Mouse (Mus musculus): ENCODE data around the gene Rdh12. TPM values are rescaled to one million over a fixed set of nuclear protein-coding genes. Genes with fewer than 3 reads are reported as not detected.

Gene Rdh12
- polyA plus RNA-seq, 1 experiment from 2014 or later, result 1.5 TPM

Other genes starting within 250 kb of the Rdh12 start
- gene Tmem229b, start 201.3 kb upstream of the Rdh12 start, polyA plus RNA-seq (2014; fragmentation: Nextera tagmentation; extraction: Ambion mirVana), result 7.5 and 8.8 TPM in 2 replicates
- gene Plekhh1, start 179.8 kb upstream of the Rdh12 start, polyA plus RNA-seq (2014; fragmentation: Nextera tagmentation; extraction: Ambion mirVana), result 4.3 and 4.7 TPM in 2 replicates
- 26.3 and 30.1 TPM in 2 replicates for gene Pigh, start 119.3 kb upstream of the Rdh12 start, polyA plus RNA-seq (2014; fragmentation: Nextera tagmentation; extraction: Ambion mirVana)
- gene Arg2, start 78.1 kb upstream of the Rdh12 start, polyA plus RNA-seq (2014; fragmentation: Nextera tagmentation; extraction: Ambion mirVana), result 7.9 and 8.3 TPM in 2 replicates
- 119 and 121 TPM in 2 replicates for gene Vti1b, start 36.2 kb upstream of the Rdh12 start, polyA plus RNA-seq (2014; fragmentation: Nextera tagmentation; extraction: Ambion mirVana)
- 29.6 and 30.0 TPM in 2 replicates for gene Rdh11, start 16.6 kb upstream of the Rdh12 start, polyA plus RNA-seq (2014; fragmentation: Nextera tagmentation; extraction: Ambion mirVana)
- 13.7 and 17.0 TPM in 2 replicates for gene Zfyve26, start 87.4 kb downstream of the Rdh12 start, polyA plus RNA-seq (2014; fragmentation: Nextera tagmentation; extraction: Ambion mirVana)
- 4.9 and 6.5 TPM in 2 replicates for gene Rad51b, start 88.4 kb downstream of the Rdh12 start, polyA plus RNA-seq (2014; fragmentation: Nextera tagmentation; extraction: Ambion mirVana)